Mouse (Mus musculus) MN1 (cell line): Measurements from ENCODE around the gene Igsf8.

Experiments used
- DNase-seq: peaks from one replicate; pipeline ENCODE4 v3.0.0-alpha.2; 2016; ENCODE audit warnings: low spot score

The Igsf8 gene

DNA sequence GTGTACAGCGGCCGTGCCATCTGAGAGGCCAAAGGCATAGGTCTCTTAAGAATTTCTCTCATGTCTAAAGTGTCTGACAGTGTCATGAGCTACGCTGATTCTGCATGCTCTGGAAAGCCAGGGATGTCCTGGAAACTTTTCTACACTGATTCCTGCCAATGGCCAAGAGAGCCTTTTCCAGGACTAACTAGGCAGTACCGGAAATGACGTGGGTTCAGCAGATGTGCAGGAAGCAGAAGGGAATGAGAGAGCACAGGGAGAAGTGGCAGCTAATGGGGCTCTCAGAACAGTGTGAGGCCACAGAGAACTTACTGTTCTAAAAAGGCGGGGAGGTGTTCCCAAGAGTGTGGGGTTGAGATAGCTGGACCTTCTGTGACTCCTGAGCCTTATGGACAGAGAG lies 11.9 kb downstream of the Igsf8 start:
- no peak for DNase-seq

DNA sequence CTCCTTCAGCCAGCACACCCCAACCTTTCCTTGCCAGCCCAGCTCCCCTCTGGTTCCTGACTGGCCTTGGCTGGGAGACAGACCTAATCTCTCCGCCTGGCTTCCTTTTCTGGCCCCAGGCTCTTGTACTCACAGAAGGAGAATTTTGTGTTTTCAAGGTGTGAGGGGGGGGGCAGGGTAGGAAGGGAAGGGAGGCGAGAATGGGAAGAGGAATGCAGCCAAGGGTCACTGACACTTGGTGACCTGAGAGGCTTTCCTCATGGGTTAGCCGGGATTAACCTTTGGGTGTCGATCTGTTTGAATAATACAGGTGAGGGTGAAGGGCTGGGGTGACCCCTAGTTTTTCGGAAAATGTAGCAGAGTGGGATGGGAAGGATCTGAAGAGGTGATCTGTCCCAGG lies 12.7 kb downstream of the Igsf8 start:
- no peak for DNase-seq

DNA sequence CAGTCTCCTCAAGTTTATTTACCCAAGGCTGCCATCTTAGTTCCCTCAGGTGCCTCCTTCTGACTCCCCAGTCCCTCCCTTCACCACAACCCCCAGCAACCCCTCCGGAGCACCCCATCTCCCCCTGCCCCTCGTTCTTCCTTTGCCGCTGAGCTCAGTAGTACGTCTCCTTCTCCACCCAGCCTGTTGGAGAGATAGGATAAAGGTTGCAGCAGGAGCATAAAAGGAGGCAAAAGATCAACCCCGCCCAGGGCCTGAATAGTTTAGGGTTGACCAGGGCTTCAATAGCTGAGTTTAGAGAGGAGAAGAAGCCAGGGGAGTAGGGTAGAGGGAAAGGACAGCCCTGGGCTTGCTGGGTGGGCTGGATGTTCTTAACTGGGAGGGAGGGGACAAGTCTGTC lies 13.1 kb downstream of the Igsf8 start:
- no peak for DNase-seq

- no peak for DNase-seq
Observed at GRCm38 (mm10) chr1:172277172-172277571, 15.7 kb downstream of the Igsf8 start.

GRCm38 (mm10) chr1:172278328-172278727 lies 16.9 kb downstream of the Igsf8 start:
- no peak for DNase-seq

DNA sequence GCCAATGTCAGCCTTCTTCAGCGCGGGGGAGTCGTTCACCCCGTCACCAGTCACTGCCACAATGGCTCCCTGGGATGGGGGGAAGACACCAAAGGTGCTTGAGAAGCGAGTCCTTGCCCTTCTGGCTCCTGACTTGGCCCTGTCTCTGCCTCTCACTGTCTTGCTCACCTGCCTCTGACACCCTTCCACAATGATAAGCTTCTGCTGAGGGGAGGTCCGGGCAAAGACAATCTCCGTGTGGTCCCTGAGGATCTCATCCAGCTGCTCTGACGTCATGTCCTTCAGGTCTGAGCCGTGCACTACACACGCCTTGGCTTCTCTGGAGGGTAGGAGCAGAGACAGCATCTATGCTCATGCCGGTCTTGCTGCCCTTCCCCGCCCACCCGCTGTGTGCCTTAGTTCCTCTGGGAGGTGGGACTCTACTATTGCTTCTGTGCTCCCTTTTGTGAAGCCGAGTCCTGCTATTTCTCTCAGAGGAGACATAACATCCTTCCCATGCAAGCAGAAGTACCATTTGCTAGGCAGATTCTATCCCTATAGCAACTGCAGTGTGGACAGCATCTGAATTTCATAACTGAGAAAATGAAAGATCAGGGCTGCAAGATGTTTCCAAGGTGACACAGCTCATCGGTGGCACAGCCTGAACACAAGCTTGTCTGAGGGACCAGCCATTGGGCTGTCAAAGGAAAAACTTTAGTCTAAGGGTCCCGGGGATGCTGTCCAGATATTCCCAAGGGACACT lies 18.5 kb downstream of the Igsf8 start:
- peak; percentile 12 for DNase-seq

DNA sequence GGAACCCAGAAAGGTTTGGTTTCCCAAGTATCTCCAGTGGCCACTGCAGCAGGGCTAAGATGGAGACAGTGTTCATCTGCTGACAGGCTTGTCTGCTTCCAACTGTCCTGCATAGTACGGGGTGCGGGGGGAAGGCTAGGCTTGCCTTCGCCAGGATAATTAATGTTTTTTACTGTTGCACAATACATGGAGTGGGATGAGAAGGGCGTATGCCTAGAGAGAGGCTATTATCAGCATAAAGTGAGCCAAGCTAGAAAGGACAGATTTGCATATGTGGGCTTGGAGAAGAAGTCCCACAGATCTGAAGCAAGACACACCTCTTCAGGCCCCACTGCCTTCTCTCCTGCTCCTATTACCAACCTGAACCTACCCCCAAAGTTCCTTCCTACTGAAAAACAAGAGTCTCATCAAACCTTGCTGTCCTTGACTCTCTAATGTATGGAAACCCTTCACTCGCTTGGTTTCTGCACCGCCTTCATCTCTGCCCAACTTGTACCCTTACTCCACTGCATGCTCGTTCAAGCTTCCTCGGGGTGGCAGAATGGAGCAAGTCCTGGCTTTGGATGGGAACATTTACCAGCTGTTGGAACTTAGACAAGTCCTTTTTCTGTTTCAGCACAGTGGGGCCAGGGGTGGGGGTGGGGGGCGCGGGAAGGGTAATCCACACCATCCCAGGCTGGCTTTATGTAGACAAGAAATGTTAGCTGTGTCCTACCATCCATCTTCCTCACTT lies 20.2 kb downstream of the Igsf8 start:
- no peak for DNase-seq

DNA sequence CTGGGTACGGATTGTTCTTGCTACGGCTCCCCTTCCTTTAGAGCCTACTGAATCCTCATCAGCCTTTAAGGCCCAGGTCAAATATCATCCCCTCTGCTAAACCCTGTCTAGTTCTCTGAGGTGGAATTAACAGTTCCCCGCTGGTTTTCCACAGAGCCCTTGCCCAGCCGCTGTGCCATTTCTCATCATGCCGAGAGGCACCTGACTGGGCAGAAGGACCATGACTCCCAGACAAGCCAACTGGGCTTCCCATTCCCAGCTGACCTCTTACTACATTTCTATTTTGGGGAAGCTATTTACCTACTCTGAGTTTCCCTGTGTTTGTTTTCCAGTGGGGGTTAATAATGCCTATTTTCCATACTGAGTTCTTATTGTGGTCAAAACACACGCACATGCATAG lies 21.6 kb downstream of the Igsf8 start:
- no peak for DNase-seq

- no peak for DNase-seq
Observed at GRCm38 (mm10) chr1:172284221-172284620, 22.8 kb downstream of the Igsf8 start.

DNA sequence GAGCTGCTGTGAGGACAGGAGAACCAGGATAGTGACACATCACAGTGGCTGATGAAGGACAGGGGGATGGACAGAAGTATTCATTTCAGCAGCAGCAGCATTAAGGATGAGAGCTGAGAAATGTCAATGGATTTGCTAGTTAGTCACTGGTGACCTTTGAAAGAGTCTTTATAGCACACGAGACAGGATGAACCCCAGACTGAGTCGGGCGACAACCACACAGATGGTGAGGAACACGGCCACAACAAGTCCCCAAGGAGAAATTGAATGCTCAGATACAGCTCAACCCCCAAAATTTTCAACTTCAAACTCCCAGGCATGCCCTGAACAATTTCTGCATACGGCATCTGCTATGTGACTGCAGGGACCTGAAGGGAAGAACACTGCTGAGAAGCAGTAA lies 25.3 kb downstream of the Igsf8 start:
- no peak for DNase-seq

- no peak for DNase-seq
Observed at GRCm38 (mm10) chr1:172288900-172289616, 27.6 kb downstream of the Igsf8 start.

DNA sequence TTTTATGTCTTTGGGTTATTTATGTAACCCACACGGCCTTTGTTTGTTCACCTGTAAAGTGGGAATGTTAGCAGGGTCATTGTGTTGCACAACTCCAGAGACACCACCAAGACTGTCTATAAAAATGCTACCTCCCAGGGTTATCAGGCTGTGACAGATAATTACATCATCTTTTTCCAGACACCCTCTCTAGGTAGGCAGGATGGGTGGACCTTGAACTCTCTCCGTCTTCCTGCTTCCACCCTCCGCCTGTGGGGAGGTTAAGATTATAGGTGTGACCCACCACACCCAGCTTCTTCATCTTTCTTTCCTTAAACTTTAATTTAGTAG lies 28.1 kb downstream of the Igsf8 start:
- DNase-seq: no peak

GRCm38 (mm10) chr1:172292880-172293279 lies 31.4 kb downstream of the Igsf8 start:
- no peak for DNase-seq

DNA sequence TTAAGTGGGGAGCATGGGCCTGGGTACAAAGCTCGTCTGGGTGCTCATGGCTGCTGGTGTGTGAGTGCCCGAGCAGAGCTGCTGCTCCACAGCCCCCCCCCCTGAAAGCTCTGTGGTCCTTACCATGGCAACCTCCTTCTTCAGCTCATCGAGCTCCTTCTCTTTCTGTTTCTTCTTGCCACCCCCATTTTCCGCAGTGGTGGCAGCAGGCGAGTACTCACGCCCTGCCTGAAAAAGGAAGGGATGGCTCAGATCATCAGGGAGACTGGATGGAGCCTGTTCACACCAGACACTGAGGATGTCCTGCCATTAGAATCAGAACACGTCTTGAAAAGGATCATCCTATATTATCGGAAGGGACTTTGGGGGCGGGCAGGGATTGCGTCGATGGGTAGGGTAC lies 32.0 kb downstream of the Igsf8 start:
- DNase-seq: no peak

GRCm38 (mm10) chr1:172295751-172296197 lies 34.3 kb downstream of the Igsf8 start:
- no peak for DNase-seq

GRCm38 (mm10) chr1:172296816-172297510 lies 35.5 kb downstream of the Igsf8 start:
- DNase-seq: no peak

DNA sequence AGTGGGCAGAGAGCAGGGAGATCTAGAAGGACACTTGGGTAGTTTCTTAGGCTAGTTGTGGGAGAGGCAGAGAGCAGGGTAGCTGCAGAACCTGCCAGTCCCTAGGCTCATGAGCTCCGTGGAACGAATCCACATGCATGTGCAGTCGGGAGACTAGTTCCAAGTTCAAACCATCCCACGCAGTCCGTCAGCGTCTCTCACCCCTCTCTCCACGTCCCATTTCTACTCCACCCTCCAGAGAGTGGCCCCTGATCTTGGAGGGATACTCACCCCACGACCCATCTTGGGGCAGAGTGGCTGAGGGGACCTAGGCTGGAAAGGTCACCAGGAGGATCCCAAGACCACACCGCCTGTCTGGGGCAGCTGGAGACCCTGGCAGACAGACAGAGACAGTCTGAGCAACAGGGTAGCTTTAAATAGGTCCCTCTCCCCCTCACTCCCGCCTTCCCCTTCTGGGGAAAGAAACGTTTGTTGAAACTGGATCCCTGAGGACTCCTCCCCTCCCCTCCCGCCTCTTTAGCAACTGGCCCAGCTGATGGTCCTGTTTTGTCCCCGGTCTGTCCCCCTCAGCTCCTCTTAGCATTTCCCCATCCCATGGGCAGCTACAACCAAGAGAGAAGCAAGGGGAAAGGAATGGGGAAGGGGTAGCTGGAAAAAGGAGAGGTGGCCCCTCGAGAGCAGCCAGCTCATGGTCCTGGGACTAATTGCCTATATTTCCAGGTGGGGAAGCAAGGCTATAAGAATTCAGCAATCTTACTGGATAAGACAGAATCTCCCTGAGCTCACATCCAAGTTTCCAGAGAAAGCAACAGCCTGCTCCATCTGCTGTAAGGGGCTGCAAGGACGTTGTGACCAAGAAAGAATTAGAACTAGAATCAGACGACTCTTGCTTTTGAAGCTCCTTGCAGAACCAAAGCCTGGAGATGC lies 36.4 kb downstream of the Igsf8 start, which contains the start of gene Atp1a2:
Gene Atp1a2 (minus strand): TSS at position 454 of the 927 bp plus-strand sequence.
- DNase-seq: no peak

- DNase-seq: no peak
Observed at GRCm38 (mm10) chr1:172299528-172299927, 38.1 kb downstream of the Igsf8 start.

DNA sequence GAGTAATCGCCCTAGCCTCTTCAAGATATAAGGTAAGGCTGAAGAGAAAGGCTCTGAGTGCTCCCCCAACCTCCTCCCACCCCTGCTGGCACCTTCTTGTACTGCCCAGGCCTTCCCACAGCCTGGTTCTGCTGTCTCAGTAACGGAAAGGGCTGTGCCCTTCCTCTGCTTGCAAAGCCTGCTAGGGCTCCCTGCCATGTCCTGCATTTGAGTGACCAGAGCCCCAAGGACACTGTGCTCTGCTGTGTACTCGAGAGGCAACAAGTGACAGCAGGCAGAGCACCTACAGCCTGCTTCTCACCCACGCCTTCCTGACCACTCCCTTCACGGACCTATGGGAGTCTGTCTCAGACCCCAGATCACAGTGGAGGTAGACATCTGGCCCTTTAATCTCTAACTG lies 38.8 kb downstream of the Igsf8 start:
- no peak for DNase-seq

GRCm38 (mm10) chr1:172301180-172301579 lies 39.7 kb downstream of the Igsf8 start:
- no peak for DNase-seq

GRCm38 (mm10) chr1:172302311-172302710 lies 40.9 kb downstream of the Igsf8 start:
- no peak for DNase-seq
